Mouse (Mus musculus) adrenal gland, adult (tissue): ENCODE results near the gene Ift122.
"Not testable (repeated sequence)": the region's sequence is repeated elsewhere in the genome, so short reads cannot be mapped to it uniquely, and the experiment has no call there.

ENCODE experiments used
- DNase-seq, 2 experiments: peaks; one replicate each; pipeline ENCODE4 v3.0.0; 2022 to 2023; ENCODE audit warnings: low spot score in 1 of 2; ENCODE audit not compliant: inconsistent age in 2 of 2

Gene Ift122

DNA sequence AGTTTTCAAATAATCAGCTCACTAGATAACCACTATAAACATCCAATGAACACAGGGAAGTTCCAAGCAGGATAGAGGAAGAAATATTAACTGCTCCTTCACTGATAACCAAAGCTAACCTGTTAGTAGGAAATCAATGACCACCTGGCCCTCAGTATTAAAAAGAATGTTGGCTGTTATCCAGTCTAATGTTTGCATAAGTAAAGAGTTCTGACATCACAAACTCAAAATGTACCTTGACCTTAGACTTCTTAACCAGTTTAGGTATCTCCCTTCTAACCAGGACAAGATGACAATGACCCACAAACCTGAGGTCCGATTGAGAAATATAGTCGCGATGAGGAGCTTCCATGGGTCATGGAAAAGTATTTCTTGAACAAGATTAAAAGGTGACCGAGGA, 8.3 kb upstream of the Ift122 start:
- no peak for DNase-seq

DNA sequence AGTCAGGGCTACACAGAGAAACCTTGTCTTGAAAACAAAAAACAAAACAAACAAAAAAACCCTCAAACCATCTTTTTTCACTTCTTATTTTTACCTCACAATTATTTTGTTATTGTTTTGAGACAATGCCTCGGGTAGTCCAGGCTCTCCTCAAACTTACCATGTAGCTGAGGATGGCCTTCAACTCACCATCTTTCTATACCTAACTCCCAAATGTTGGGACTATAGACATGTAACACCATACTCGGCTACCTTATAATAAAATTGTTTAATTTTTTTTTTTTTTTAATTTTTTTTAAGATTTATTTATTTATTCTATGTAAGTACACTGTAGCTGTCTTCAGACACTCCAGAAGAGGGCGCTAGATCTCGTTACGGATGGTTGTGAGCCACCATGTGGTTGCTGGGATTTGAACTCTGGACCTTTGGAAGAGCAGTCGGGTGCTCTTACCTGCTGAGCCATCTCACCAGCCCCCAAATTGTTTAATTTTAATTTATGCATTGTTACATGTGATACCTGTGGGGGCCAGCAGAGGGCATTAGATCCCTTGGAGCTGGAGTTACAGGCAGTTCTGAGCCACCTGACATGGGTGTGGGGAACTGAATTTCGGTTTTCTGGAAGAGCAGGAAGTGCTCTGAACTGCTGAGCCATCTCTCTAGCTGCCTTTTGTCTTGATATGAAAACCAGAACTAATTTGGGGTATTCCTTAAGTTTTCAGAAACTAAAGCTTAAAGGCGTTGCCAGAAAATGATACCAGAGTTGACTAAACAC, 6.4 kb upstream of the Ift122 start:
- peak; percentile 49 to 82 for DNase-seq

DNA sequence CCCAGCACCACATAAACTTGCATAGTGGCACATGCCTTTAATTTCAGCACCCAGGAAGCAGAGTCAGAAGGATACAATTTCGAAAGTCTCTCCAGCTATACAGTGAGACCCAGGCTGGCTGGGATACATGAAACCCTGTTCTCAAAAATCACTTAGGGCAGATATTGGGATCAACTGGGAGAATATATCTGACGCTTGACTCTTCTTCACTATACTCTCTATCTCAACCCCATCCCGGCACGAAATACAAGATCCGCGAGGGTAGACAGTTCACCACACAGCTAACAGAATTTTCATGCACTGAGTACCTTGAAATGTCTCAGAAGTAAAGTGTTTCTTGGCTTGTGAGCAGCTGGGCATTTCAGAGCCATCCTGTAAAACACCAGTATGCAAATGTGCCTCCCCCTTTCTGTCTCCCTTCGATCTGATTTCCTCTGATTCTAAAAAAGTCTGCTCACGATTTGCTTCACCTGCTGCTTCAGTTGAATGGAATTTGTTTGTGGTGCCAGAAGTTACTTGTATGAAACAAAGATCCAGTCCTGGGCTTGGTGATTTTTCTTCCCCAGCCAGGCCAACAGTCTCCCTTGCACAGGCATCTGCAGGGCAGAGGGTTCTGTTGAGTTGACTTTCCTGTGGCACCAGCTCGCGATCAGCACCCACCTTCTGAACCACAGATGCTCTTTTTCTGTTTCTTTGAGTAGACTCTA, 4.5 kb upstream of the Ift122 start:
- DNase-seq, result no peak

DNA sequence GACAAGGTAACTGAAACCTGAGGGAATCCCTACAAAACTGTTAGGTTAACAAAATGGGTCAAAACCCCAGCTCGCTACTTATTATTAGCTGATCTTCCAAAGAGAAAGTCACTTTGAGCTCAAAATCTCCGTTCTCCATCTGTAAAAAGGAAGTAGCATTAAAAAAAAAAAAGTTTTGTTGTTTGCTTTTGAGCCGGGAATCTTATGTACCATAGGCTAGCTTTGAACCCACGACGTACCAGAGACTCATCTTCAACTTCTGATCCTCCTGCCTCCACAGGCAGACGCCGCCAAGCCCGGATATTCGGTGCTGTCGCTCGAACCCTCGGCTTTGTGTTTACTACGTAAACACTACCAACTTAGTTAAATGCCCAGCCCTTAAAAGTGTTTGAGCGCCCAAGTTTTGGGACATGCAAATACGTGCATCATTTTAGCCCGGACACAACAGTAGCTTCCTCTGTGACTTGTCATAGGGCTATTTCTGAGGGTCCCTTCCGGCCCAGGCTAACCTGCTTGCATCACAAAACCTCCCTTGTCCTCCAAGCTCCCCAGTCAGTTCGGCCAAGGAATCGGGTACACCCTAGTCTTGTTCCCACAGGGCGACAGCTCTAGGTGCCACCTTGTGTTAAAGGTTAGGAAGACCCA, 702 bp upstream of the Ift122 start:
- no peak for DNase-seq

DNA sequence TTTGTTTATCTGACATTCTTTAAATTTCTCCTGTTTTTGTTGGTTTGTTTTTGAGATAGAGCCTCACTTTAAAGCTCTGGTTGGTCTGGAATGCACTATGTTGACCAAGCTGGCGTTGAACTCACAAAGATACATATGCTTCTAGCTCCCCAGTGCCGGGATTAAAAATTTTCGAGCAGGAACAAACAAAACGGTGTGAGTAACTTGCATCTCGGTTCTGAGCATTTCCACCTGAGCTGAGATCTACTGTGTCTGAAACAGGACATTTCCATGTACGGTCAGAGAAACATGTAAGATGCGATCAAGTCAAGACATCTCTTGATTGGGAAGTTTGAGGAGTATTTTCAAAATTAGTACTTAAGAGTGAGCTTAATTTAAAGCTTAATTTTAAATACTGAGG, 715 bp downstream of the Ift122 start:
- DNase-seq, result no peak

DNA sequence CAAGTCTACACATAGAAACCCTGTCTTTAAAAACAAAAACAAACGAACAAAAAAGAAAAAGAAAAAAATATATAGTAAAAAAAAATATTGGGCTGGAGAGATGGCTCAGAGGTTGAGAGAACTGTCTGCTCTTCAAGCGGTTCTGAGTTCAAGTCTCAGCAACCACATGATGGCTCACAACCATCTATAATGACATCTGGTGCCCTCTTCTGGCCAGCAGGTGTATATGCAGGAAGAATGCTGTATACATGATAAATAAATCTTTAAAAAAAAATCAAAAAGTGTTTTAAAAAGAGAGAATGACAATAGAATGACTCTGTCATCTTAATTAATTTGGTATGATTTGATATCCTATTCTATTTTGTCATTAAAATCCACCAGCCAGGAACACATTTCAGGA, 1.2 kb downstream of the Ift122 start:
- peak in 1 of 2 experiments; percentile 57 for DNase-seq

DNA sequence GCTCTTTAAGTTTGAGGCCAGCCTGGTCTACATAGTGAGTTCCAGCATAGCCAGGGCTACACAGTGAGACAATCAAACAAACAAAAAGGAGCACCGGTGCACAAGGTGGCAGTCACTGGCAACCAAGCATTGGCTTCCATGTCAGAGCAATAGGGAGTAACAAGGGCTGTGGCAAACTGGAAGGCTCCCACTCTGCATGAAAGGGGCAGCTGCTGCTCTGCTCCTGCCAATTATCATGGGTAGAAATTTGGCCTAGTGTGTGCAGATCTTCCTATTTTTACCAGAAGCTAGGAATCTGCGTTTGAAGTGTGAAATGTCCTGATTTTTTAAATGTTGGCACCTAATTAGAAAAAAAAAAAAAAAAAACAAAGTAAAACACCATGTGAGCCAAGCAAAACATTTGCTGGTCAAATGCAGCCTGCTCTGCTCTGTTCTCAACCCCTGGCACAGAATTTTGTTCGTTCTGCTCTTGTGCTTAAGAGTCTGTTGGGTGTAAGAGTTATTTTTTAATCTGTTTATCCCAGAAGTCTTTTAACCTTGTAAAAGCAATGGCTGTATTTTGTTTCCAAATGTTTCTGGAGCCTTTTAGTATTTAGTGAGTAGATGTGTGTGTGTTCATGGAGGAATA, 2.6 kb downstream of the Ift122 start:
- no peak for DNase-seq

DNA sequence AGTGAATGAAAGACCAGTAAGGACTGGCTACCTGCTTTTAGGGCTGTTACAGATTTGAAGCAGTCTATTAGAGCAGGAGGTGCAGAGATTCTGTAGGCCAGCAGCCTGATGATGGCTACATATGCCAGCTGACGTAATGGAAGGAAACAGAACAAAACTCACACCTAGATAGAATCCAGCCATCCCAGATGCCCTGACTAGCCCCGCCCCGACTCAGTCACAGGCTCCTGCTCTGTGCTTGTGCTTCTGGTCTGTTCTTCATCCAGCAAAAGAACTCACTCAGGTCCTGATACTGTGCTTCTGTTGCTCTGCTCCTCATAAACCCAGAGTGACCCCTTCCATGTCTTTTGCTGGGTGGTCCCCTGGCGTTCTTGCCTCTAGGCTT, 3.1 kb downstream of the Ift122 start:
- DNase-seq, result peak; percentile 55 to 64

DNA sequence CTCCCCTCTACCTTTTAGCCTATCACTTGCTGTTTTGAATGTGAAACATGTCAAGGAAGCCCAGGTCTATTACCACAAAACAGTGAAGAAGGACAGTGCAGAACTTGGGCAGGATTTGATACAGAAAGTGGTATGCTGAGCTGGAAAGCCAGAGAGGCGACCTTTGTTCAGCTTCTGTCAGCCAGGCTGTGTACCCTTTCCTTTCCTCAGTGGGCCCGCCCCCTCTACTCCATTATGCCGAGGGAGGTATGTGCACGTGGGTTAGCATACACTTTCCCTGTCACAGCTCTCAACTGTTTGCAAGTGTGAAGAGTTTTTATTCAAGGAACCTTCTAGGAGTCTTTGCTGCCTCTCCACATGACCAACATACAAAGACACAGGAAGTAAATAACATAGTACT, 6.0 kb downstream of the Ift122 start:
- no peak for DNase-seq

DNA sequence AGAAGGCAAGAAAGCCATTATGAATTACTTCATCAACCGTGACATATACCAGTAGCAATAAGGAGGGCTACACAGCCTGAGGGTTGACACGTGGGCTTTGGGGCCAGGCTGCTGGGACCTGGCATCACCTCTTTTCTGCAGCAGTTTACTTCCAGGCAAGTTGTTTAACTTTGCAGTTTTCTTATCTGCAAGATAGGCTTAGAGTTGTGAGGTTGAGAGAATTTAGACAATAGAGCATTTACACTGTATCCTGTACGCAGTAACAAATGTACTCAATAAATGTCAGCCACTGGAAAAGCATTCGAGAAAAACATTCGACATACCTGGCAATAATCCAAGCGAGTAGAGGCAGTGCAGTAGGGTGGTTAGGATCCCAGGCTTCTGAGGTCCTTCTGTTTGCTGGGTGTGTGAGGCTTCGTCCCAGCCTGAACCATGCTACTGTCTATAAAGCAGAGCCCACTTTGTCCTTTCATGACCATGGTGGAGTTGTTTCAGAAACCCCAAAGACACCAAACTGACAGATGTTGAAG, 6.8 kb downstream of the Ift122 start:
- peak in 1 of 2 experiments; percentile 35 for DNase-seq

DNA sequence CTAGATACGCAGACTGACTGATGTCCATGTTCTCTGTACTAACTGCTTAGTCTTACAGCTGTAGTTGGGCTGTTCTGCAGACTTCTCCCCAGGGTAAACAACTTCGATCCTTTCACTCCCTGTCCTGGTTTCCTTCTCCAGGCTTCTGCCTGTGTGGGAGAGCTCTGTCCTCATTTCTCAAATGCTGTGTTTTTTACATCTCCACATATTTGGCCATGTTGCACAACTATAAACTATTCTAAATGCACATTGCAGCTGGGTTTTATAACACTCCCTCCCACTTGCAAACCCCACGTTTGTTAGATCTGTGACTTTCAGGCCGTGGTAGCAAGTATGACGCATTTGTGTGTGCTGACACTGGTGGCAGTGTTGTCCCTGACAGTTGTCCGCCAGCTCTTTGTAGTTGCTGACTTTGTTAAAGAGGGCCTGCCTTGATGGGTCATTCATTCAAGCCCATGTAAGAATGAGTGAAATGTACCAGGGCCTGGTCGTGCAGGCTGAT, 10.1 kb downstream of the Ift122 start:
- DNase-seq, result peak in 1 of 2 experiments; percentile 79

DNA sequence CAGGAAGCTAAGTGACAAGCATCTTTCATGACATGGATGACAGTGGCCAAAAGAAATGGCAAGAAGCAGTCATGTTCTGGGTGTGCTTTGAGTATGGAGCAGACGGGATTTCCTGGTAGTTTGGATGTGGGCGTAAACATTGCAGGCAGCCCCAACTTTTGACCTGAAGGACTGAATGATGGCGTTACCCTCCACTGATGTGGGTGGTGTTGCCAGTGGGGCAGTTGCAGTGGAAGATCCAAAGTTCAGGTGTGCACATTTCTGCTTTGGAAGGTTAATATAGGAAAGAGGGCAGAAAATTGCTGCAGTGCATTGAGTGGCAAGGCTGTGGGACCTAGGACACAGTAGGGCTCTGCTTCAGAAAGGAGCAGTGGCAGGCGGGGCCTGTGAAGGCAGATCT, 12.0 kb downstream of the Ift122 start:
- no peak for DNase-seq

DNA sequence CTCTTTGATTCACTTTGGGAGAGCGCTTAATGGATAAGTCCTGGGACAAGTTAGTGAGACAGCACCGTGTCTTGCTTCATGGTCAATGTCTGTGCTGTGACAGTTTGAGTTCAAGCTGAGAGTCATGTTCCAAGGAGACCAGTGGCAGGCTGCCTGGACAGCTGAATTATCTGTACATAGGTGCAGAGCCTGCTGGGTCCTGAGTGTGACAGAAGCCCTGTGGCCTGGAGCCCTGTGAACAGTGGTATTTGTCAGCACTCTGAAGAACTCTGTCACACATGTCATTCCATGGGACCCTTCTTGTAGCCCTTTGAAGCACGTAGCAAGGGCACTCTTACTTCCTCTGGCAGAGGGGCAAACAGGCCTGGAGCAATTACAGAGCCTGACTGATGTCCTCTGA, 13.9 kb downstream of the Ift122 start:
- DNase-seq, result not testable (repeated sequence)

DNA sequence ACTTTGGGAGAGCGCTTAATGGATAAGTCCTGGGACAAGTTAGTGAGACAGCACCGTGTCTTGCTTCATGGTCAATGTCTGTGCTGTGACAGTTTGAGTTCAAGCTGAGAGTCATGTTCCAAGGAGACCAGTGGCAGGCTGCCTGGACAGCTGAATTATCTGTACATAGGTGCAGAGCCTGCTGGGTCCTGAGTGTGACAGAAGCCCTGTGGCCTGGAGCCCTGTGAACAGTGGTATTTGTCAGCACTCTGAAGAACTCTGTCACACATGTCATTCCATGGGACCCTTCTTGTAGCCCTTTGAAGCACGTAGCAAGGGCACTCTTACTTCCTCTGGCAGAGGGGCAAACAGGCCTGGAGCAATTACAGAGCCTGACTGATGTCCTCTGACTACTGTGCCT, 18.0 kb downstream of the Ift122 start:
- DNase-seq, result not testable (repeated sequence)

DNA sequence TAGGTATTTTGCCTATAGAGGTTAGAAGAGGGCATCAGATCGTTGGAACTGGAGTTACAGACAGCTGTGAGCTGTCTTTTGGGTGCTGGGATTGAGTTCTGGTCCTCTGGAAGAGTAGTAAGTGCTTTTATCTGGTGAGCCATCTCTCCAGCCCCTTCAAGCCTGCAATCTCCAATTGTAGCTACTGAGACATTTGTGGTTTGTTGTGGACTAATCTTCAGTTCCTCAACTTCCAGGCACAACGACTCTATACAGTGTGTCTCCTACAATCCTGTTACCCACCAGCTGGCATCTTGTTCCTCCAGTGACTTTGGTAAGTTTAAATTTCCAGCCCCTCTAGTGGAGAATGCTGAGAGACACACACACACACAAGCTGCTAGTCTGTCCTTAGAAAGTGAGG, 24.0 kb downstream of the Ift122 start:
- DNase-seq, result no peak

DNA sequence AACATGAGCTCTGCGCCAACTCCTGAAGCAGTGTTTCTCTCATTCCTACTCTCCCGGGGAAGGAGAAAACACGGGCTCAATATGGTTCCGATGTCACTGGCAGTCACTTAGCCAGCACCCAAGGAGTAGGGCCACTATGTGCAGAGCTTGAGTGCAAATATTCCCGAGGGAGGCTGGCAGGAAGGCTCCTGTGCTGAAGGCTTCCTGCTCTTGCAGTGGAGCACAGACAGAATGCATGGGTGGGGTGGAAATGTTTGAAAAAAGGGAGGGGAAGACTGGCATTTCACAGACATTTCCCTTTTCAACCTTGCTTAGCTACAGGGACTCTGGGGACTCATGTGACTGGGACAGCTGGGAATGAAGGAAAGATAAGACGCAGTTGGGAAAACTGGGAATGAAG, 25.4 kb downstream of the Ift122 start:
- no peak for DNase-seq

DNA sequence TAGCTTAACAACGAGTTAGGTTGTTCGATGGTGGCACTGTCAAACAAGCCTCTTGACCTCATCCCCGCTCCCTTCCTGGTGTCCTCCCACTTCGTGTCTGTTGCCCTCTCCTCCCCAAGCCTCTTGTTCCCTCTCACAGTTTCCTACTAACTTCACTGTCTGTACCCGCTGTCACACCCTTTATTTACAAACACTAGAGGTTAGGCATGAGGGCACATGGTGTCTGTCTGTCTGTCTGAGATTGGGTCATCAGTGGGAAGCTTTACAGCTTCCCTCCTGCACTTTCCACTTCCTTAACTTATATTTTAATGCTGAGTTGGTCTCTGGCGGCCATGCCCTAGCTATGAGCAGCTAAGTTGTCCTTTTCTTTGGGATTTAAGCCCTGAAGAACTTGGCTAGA, 26.5 kb downstream of the Ift122 start:
- DNase-seq, result no peak

DNA sequence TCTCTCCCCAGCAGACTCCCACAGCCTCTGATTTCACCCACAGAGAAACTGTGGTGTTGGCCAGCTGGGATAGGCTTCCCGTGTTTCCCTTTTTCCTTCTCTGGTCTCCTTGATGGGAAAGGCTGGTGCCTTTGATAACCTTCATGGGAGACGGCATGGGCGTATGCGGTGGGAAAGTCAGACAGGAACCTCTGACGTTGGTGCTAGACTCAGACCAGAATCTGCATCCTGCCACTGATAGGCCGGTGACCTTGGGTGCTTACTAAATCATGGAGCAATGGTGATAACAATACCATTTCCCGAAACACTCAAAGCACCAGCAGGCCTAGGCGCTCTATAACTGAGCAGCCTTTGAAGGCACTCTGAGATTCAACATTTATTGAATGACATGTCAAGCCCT, 27.5 kb downstream of the Ift122 start:
- DNase-seq, result peak; percentile 55 to 80

DNA sequence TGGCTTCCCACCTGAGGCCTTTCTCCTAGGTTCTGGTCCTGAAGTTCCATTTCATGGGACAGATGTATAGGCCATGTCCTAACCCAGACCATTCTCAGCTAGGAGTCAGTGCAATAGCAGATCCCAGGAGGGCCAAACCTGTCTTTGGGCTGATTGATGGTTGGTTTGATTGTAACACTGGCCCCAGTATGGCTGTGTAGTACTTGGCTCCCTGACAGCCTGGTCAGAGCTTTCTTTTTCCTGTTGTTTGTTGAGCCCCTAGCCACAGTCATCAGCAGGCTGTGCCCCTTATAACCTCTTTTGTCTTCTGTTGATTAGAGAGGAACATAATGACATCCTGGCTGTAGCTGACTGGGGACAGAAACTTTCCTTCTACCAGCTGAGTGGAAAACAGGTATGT, 30.7 kb downstream of the Ift122 start:
- DNase-seq, result peak in 1 of 2 experiments; percentile 68

DNA sequence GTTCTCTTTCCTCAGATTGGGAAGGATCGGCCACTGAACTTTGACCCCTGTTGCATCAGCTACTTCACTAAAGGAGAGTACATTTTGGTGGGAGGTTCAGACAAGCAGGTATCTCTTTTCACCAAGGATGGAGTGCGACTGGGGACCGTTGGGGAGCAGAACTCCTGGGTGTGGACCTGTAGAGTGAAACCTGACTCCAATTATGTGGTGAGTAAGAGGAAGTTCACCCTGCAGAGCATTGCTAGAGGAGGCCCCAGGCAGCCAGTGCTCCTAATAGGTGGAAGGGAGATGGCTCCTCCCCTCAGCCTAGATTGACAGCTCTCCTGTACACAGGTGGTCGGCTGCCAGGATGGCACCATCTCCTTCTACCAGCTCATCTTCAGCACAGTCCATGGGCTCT, 33.6 kb downstream of the Ift122 start:
- no peak for DNase-seq

DNA sequence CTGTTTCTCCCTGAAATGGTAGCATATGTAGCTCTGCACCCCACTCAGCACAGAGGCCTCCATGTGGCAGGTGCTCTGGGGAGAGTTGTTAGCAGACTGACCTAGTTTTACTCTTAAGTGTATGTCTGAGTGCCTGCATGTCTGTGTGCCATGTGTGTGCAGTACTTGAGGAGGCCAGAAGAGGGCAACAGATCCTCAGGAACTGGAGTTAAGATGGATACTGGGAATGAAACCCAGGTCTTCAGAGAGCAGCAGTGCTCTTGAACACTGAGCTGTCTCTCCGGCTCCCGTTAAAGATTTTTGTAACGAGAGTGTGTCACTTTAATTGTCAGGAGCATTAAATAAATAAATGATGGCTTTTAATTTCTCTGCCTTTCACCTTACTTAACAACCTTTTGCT, 35.0 kb downstream of the Ift122 start:
- peak in 1 of 2 experiments; percentile 61 for DNase-seq
